Mouse (Mus musculus) G1E (cell line): ENCODE measurements around the gene Narf. TPM values are rescaled to one million over a fixed set of nuclear protein-coding genes. Genes with fewer than 3 reads are reported as not detected.

Source experiments
- ATAC-seq: 2 replicates; pipeline ENCODE4 v1.8.0; 2016; ENCODE audit warnings: mild to moderate bottlenecking; ENCODE audit not compliant: insufficient number of reproducible peaks, poor library complexity, low FRiP score, severe bottlenecking; ENCODE audit errors: extremely low read depth
- DNase-seq: peaks from one replicate; pipeline ENCODE4 v3.0.0; 2012; ENCODE audit warnings: low spot score
- H3K27me3 ChIP-seq: 2 replicates; pipeline ENCODE4 v1.6.1; 2012; ENCODE audit warnings: mild to moderate bottlenecking, low read length, inconsistent platforms; ENCODE audit not compliant: insufficient read depth
- H3K36me3 ChIP-seq: replicated peaks from 2 replicates; pipeline ENCODE3; 2012; ENCODE audit warnings: mild to moderate bottlenecking, inconsistent platforms
- H3K4me1 ChIP-seq: 2 replicates; pipeline ENCODE4 v1.6.1; 2012; ENCODE audit warnings: low read depth, low read length, inconsistent platforms, mixed read lengths; ENCODE audit not compliant: insufficient read depth
- H3K4me3 ChIP-seq: 2 replicates; pipeline ENCODE4 v1.5.1; 2012; ENCODE audit warnings: low read depth, mild to moderate bottlenecking, inconsistent platforms, low read length, moderate library complexity, mixed read lengths
- H3K9me3 ChIP-seq: replicated peaks from 2 replicates; pipeline ENCODE4 v1.6.1; 2012; ENCODE audit warnings: inconsistent platforms
- CTCF ChIP-seq: IDR thresholded peaks from 2 replicates; pipeline ENCODE4 v1.5.1; 2012; ENCODE audit warnings: low read depth, low read length, inconsistent platforms, mixed read lengths
- GATA1 ChIP-seq: IDR thresholded peaks from 2 replicates; pipeline ENCODE4 v1.6.1; 2012; ENCODE audit warnings: borderline replicate concordance, low read length, inconsistent platforms, mixed read lengths
- GATA2 ChIP-seq: IDR thresholded peaks from 2 replicates; pipeline ENCODE4 v1.6.1; 2012; ENCODE audit warnings: low read depth, low read length, inconsistent platforms, borderline replicate concordance
- POLR2AphosphoS5 ChIP-seq: IDR thresholded peaks from 2 replicates; pipeline ENCODE4 v1.6.1; 2012; ENCODE audit warnings: low read depth, low read length, inconsistent platforms; ENCODE audit not compliant: insufficient replicate concordance
- TAL1 ChIP-seq: conservative IDR thresholded peaks from 2 replicates; pipeline ENCODE4 v1.6.1; 2012; ENCODE audit warnings: low read depth, low read length, inconsistent platforms, mixed read lengths
- polyA plus RNA-seq: library from polyadenylated mRNA; stranded (reverse); fragments of >175 nt; gene quantifications from 2 replicates; pipeline ENCODE4 v1.2.3, GENCODE M21; 2012
- total RNA-seq, 2 experiments: library from RNA; stranded (forward) in 1 of 2; stranded (reverse) in 1 of 2; fragments of 200-1000 nt in 1 of 2; fragments of >200 nt in 1 of 2; fragmentation: Nextera tagmentation in 1 of 2; gene quantifications; 2 replicates each; pipeline ENCODE4 v1.2.3; 2014 to 2017

Gene Narf
- total and polyA plus RNA-seq, 3 experiments: 5.5 to 72.5 (median 61.2) TPM

GRCm38 (mm10) chr11:121231628-121232291, 5.3 kb upstream of the Narf start:
- no peaks in the 10 kb centered on the region for H3K9me3 ChIP-seq
- ATAC-seq (no peak), DNase-seq (no peak)
- H3K4me3 ChIP-seq: no peak overlapping the region
- TF ChIP-seq TAL1: no peak
- no peak for TF ChIP-seq POLR2AphosphoS5
- no peak for TF ChIP-seq GATA2
- no peaks in the 10 kb centered on the region for H3K27me3 ChIP-seq
- H3K4me1 ChIP-seq: peaks cover 60% of the 10 kb centered on the region
- peaks cover 13% of the 10 kb centered on the region for H3K36me3 ChIP-seq

DNA sequence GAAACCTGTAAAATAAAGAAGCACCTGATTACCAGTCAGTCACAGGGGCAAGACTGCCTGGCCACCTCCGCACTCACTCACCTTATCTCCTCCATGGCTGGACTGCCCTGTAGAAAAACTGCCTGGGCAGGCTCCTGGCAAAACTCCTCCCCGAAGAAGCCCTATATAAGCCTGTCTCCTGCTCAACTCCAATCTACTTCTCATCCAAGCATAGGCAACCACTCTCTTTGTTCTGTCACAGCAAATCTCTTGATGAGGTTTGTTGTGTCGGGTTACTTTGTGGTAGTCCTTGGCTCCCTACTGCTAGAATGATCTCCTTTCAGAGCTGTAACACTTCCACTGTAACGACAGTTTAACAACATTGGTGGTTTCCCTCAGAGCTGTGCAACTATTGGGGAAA, 4.3 kb upstream of the Narf start:
- H3K4me1 ChIP-seq: peaks cover 52% of the 10 kb centered on the region

GRCm38 (mm10) chr11:121235475-121236238, 1.4 kb upstream of the Narf start:
- no peaks in the 10 kb centered on the region for H3K9me3 ChIP-seq
- peaks cover 58% of the 10 kb centered on the region for H3K4me1 ChIP-seq
- H3K36me3 ChIP-seq: peaks cover 18% of the 10 kb centered on the region
- DNase-seq (no peak), ATAC-seq (no peak)
- TF ChIP-seq CTCF: peak; percentile 47; the same call in 1 of the 2 replicates
- TF ChIP-seq POLR2AphosphoS5: no peak
- no peak for TF ChIP-seq GATA1
- no peak for TF ChIP-seq GATA2
- peak overlapping the region; percentile 94; the same call in 1 of the 2 replicates for H3K4me3 ChIP-seq
- no peaks in the 10 kb centered on the region for H3K27me3 ChIP-seq

More for the DNA sequence above, 4.3 kb upstream of the Narf start:
- Histone ChIP-seq H3K27me3 (no peaks in the 10 kb centered on the region), H3K4me3 (no peak overlapping the region), H3K9me3 (no peaks in the 10 kb centered on the region), H3K36me3 (peaks cover 4% of the 10 kb centered on the region)
- TF ChIP-seq CTCF (no peak), GATA2 (no peak), TAL1 (no peak), GATA1 (no peak), POLR2AphosphoS5 (no peak)
- no peak for ATAC-seq
- DNase-seq: no peak

- DNase-seq: peak; percentile 22
- Histone ChIP-seq H3K4me3 (peak overlapping the region; percentile 94), H3K27me3 (no peaks in the 10 kb centered on the region), H3K4me1 (peaks cover 65% of the 10 kb centered on the region), H3K9me3 (no peaks in the 10 kb centered on the region), H3K36me3 (peaks cover 36% of the 10 kb centered on the region)
- no peak for ATAC-seq
- TF ChIP-seq TAL1 (no peak), GATA1 (no peak), GATA2 (no peak), POLR2AphosphoS5 (no peak), CTCF (no peak)
Measured at GRCm38 (mm10) chr11:121237345-121238128, 484 bp downstream of the Narf start.

- ATAC-seq: peak; percentile 3; the same call in 1 of the 2 replicates
Measured at GRCm38 (mm10) chr11:121239669-121240068, 2.6 kb downstream of the Narf start.

GRCm38 (mm10) chr11:121250196-121250595, 13.1 kb downstream of the Narf start:
- no peak for ATAC-seq
- Histone ChIP-seq H3K9me3 (no peaks in the 10 kb centered on the region), H3K4me1 (no peaks in the 10 kb centered on the region), H3K4me3 (no peak overlapping the region), H3K36me3 (peaks cover 97% of the 10 kb centered on the region), H3K27me3 (no peaks in the 10 kb centered on the region)
- TF ChIP-seq GATA2 (no peak), TAL1 (no peak), CTCF (no peak), GATA1 (no peak)
- DNase-seq: no peak

More at GRCm38 (mm10) chr11:121239669-121240068, 2.6 kb downstream of the Narf start:
- peaks cover 57% of the 10 kb centered on the region for H3K4me1 ChIP-seq
- no peak for DNase-seq
- H3K36me3 ChIP-seq: peaks cover 56% of the 10 kb centered on the region
- H3K9me3 ChIP-seq: no peaks in the 10 kb centered on the region
- no peaks in the 10 kb centered on the region for H3K27me3 ChIP-seq
- H3K4me3 ChIP-seq: peak overlapping the region; percentile 55; the same call in 1 of the 2 replicates
- no peak for TF ChIP-seq GATA2
- TF ChIP-seq TAL1: peak; percentile 75
- no peak for TF ChIP-seq GATA1
- TF ChIP-seq POLR2AphosphoS5: no peak
- TF ChIP-seq CTCF: no peak
